Mouse (Mus musculus) liver, adult 2 months (tissue): ENCODE measurements around the gene Cdk5rap1. TPM values are rescaled to one million over a fixed set of nuclear protein-coding genes. Genes with fewer than 3 reads are reported as not detected.

Source experiments
- DNase-seq: peaks from one replicate; pipeline ENCODE4 v3.0.0-alpha.2; 2011; ENCODE audit warnings: low read depth, low spot score; ENCODE audit errors: extremely low read depth
- H3K27ac ChIP-seq: fragments of 200-500 bp; replicated peaks from 2 replicates; pipeline ENCODE4 v1.5.1; 2012; ENCODE audit warnings: low read depth, mild to moderate bottlenecking, control low read depth, inconsistent platforms, low read length; ENCODE audit not compliant: insufficient read depth
- H3K27me3 ChIP-seq: fragments of 200-500 bp; 2 replicates; pipeline ENCODE4 v1.6.1; 2012; ENCODE audit warnings: mild to moderate bottlenecking, moderate library complexity, low read length, inconsistent platforms; ENCODE audit not compliant: control insufficient read depth, insufficient read depth
- H3K36me3 ChIP-seq: fragments of 200-500 bp; 2 replicates; pipeline ENCODE4 v1.6.1; 2012; ENCODE audit warnings: low read length, inconsistent platforms; ENCODE audit not compliant: control insufficient read depth, insufficient read depth
- H3K4me1 ChIP-seq: fragments of 200-500 bp; 2 replicates; pipeline ENCODE4 v1.6.1; 2011; ENCODE audit warnings: low read length; ENCODE audit not compliant: control insufficient read depth, insufficient read depth
- H3K4me3 ChIP-seq: fragments of 200-500 bp; 2 replicates; pipeline ENCODE4 v1.5.1; 2011; ENCODE audit warnings: low read depth, mild to moderate bottlenecking, control low read depth, low read length, moderate library complexity; ENCODE audit not compliant: insufficient read depth
- H3K79me2 ChIP-seq: fragments of 200-500 bp; 2 replicates; pipeline ENCODE4 v1.6.1; 2012; ENCODE audit warnings: inconsistent platforms, mild to moderate bottlenecking, low read length, moderate library complexity; ENCODE audit not compliant: control insufficient read depth, insufficient read depth
- H3K9ac ChIP-seq: fragments of 200-500 bp; 2 replicates; pipeline ENCODE4 v1.6.1; 2012; ENCODE audit warnings: low read depth, mild to moderate bottlenecking, control low read depth, inconsistent platforms, low read length
- CTCF ChIP-seq: fragments of 200-500 bp; IDR thresholded peaks from 2 replicates; pipeline ENCODE4 v1.5.1; 2011; ENCODE audit warnings: low read depth, low read length, control low read depth
- POLR2A ChIP-seq: fragments of 200-500 bp; IDR thresholded peaks from 2 replicates; pipeline ENCODE4 v1.6.1; 2011; ENCODE audit warnings: low read length, control low read depth; ENCODE audit not compliant: insufficient read depth; ENCODE audit errors: extremely low read depth
- WGBS: fragments of 180-500 bp; shearing (Covaris S2); methylation state at CpG from one replicate; pipeline ENCODE4 v1.1.7; 2018; 5-methylcytosine and 5-hydroxymethylcytosine counted together
- polyA plus RNA-seq: library from polyadenylated mRNA; depleted of rRNA; stranded (reverse); fragments of >200 nt; gene quantifications from 2 replicates; pipeline ENCODE4 v1.2.3, GENCODE M21; 2012
- total RNA-seq: library from RNA; depleted of rRNA; stranded (reverse); fragments of >200 nt; gene quantifications from 2 replicates; pipeline ENCODE4 v1.2.3, GENCODE M21; 2014

Cdk5rap1 gene
- total and polyA plus RNA-seq, 2 experiments, result 11.0 to 21.8 TPM

DNA sequence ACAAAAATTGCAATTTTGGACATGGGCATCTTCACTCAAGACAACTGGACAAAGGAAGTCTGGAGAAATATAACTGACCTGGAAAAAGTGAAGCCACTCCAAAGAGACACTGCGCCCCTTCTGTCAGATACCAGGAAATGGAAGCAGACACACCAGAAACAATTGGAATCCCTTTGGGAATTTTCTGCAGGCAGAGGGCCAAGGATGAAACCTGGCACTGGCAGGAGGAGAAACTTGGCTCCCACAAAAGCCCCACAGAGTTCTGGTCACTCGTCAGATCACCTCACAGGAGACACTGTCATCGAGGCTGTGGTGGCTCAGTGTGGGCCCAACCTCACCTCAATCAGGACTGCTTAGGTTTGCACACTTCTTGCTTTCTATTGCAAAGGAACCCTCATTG lies 21.8 kb upstream of the Cdk5rap1 start:
- TF ChIP-seq POLR2A, result no peak
- no peak for TF ChIP-seq CTCF

GRCm38 (mm10) chr2:154390180-154390964 lies 17.6 kb upstream of the Cdk5rap1 start:
- H3K36me3 ChIP-seq, result no peaks in the 10 kb centered on the region
- peak overlapping the region; percentile 50 for H3K27ac ChIP-seq
- no peaks in the 10 kb centered on the region for H3K79me2 ChIP-seq
- H3K9ac ChIP-seq, result no peak overlapping the region
- WGBS, result 18% methylated on average over 11 of the region's 11 CpGs
- H3K4me1 ChIP-seq, result peaks cover 5% of the 10 kb centered on the region
- TF ChIP-seq CTCF (no peak), POLR2A (no peak)
- DNase-seq, result peak; percentile 97
- no peaks in the 10 kb centered on the region for H3K27me3 ChIP-seq
- H3K4me3 ChIP-seq, result no peak overlapping the region

More for the DNA sequence above, 21.8 kb upstream of the Cdk5rap1 start:
- Histone ChIP-seq H3K9ac (no peak overlapping the region), H3K27ac (no peak overlapping the region), H3K4me3 (no peak overlapping the region), H3K79me2 (no peaks in the 10 kb centered on the region), H3K4me1 (peaks cover 16% of the 10 kb centered on the region), H3K27me3 (no peaks in the 10 kb centered on the region), H3K36me3 (0 out of 2 replicates have a peak, but pooled peaks cover 2% of the 10 kb centered on the region)
- 40% methylated on average over 3 of the region's 3 CpGs for WGBS
- DNase-seq, result peak; percentile 52

DNA sequence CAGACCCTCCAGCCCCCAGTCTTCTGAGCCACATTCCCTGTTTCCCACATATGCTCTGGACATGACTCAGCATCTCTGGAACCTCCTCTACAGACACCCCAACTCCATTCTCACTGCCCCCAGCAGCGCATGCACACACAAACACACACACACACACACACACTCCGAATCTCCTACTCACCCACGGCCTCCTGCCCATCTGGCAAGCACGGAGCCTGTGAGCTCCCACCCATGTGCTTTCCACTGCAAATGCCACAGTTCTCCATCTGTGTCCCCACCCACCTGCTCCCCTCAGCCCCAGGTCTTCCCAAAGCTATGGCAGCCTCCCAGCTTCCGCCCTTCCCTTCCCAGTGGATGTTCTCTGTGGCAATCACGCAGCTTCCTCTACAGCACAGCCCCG lies 6.3 kb upstream of the Cdk5rap1 start:
- 94% methylated on average over 7 of the region's 7 CpGs for WGBS
- peaks cover 4% of the 10 kb centered on the region; the same call in 1 of the 2 replicates for H3K36me3 ChIP-seq
- no peak for TF ChIP-seq CTCF
- no peak for TF ChIP-seq POLR2A
- no peaks in the 10 kb centered on the region for H3K27me3 ChIP-seq
- H3K4me1 ChIP-seq, result no peaks in the 10 kb centered on the region
- H3K9ac ChIP-seq, result no peak overlapping the region
- DNase-seq, result no peak
- no peaks in the 10 kb centered on the region for H3K79me2 ChIP-seq
- H3K27ac ChIP-seq, result no peak overlapping the region
- no peak overlapping the region for H3K4me3 ChIP-seq

GRCm38 (mm10) chr2:154374807-154375601 lies 2.2 kb upstream of the Cdk5rap1 start:
- H3K4me3 ChIP-seq, result no peak overlapping the region
- peaks cover 2% of the 10 kb centered on the region; the same call in 1 of the 2 replicates for H3K4me1 ChIP-seq
- DNase-seq, result no peak
- H3K27ac ChIP-seq, result no peak overlapping the region
- no peak for TF ChIP-seq POLR2A
- no peak for TF ChIP-seq CTCF
- no peaks in the 10 kb centered on the region for H3K27me3 ChIP-seq
- no peaks in the 10 kb centered on the region; the same call in 1 of the 2 replicates for H3K36me3 ChIP-seq
- H3K9ac ChIP-seq, result no peak overlapping the region
- WGBS, result 88% methylated on average over 6 of the region's 6 CpGs
- peaks cover 3% of the 10 kb centered on the region; the same call in 1 of the 2 replicates for H3K79me2 ChIP-seq

GRCm38 (mm10) chr2:154373961-154374632 lies 1.3 kb upstream of the Cdk5rap1 start:
- DNase-seq, result peak; percentile 51
- Histone ChIP-seq H3K27ac (no peak overlapping the region), H3K27me3 (no peaks in the 10 kb centered on the region), H3K79me2 (peaks cover 3% of the 10 kb centered on the region; the same call in 1 of the 2 replicates), H3K4me1 (peaks cover 2% of the 10 kb centered on the region; the same call in 1 of the 2 replicates), H3K4me3 (no peak overlapping the region), H3K36me3 (peaks cover 2% of the 10 kb centered on the region; the same call in 1 of the 2 replicates), H3K9ac (no peak overlapping the region)
- TF ChIP-seq POLR2A (no peak), CTCF (peak; percentile 44; the same call in 1 of the 2 replicates)
- 57% methylated on average over 6 of the region's 6 CpGs for WGBS
